Mouse (Mus musculus): ENCODE results near the gene Vasp. TPM values are rescaled to one million over a fixed set of nuclear protein-coding genes. Genes with fewer than 3 reads are reported as not detected.

Gene Vasp
- polyA plus RNA-seq, 1 experiment from 2014 or later: 109 TPM

GRCm38 (mm10) chr7:19208944-19209472, 62.6 kb downstream of the Vasp start:
- ATAC-seq: no peak
- H3K27me3 ChIP-seq (replicated peaks; ENCODE audit: insufficient read depth, low read length): no peaks in the 10 kb centered on the region
- no peaks in the 10 kb centered on the region for H3K4me1 ChIP-seq (ENCODE audit: insufficient read depth, low read depth, low read length)
- WGBS: 40% methylated on average over 7 of the region's 7 CpGs
- no peak overlapping the region for H3K4me3 ChIP-seq (ENCODE audit: low read depth, low read length)
- no peaks in the 10 kb centered on the region for H3K9me3 ChIP-seq (ENCODE audit: low read length)
- no peak overlapping the region for H3K27ac ChIP-seq (ENCODE audit: low read length)
- H3K36me3 ChIP-seq (ENCODE audit: insufficient read depth, low read length): peaks cover 4% of the 10 kb centered on the region; the same call in 1 of the 2 replicates
- peak; percentile 65 for DNase-seq (ENCODE audit: low spot score)
- TF ChIP-seq EP300 (IDR thresholded peaks at IDR 0.05): no peak
- peak; percentile 95 for TF ChIP-seq CTCF (IDR thresholded peaks at IDR 0.05)
- no peak overlapping the region for H3K4me2 ChIP-seq (replicated peaks; ENCODE audit: low read depth, low read length)
- H3K9ac ChIP-seq (replicated peaks; ENCODE audit: low read depth): no peak overlapping the region

GRCm38 (mm10) chr7:19208201-19208910, 63.3 kb downstream of the Vasp start:
- no peak for ATAC-seq
- H3K9me3 ChIP-seq (ENCODE audit: low read length): no peaks in the 10 kb centered on the region
- H3K27me3 ChIP-seq (replicated peaks; ENCODE audit: insufficient read depth, low read length): no peaks in the 10 kb centered on the region
- no peak for TF ChIP-seq CTCF (IDR thresholded peaks at IDR 0.05)
- no peak for TF ChIP-seq EP300 (IDR thresholded peaks at IDR 0.05)
- no peak overlapping the region for H3K27ac ChIP-seq (ENCODE audit: low read length)
- no peak overlapping the region for H3K4me2 ChIP-seq (replicated peaks; ENCODE audit: low read depth, low read length)
- WGBS: 76% methylated on average over 13 of the region's 13 CpGs
- no peaks in the 10 kb centered on the region for H3K4me1 ChIP-seq (ENCODE audit: insufficient read depth, low read depth, low read length)
- DNase-seq (ENCODE audit: low spot score): no peak
- H3K36me3 ChIP-seq (ENCODE audit: insufficient read depth, low read length): peaks cover 4% of the 10 kb centered on the region; the same call in 1 of the 2 replicates
- H3K4me3 ChIP-seq (ENCODE audit: low read depth, low read length): no peak overlapping the region
- H3K9ac ChIP-seq (replicated peaks; ENCODE audit: low read depth): no peak overlapping the region

Other genes starting within 250 kb of the Vasp start
- gene Foxa3, start 248.3 kb downstream of the Vasp start, polyA plus RNA-seq (2015; fragmentation: Nextera tagmentation; extraction: Ambion mirVana): 0.49 and 0.70 TPM in 2 replicates
- gene Sympk, start 247.4 kb downstream of the Vasp start, polyA plus RNA-seq (2015; fragmentation: Nextera tagmentation; extraction: Ambion mirVana): 10.4 and 11.8 TPM in 2 replicates
- not detected in 2 replicates for gene Rsph6a, start 217.1 kb downstream of the Vasp start, polyA plus RNA-seq (2015; fragmentation: Nextera tagmentation; extraction: Ambion mirVana)
- gene Dmwd, start 195.6 kb downstream of the Vasp start, polyA plus RNA-seq (2015; fragmentation: Nextera tagmentation; extraction: Ambion mirVana): 9.7 and 12.0 TPM in 2 replicates
- 11.5 and 14.7 TPM in 2 replicates for gene Dmpk, start 188.0 kb downstream of the Vasp start, polyA plus RNA-seq (2015; fragmentation: Nextera tagmentation; extraction: Ambion mirVana)
- gene Six5, start 177.2 kb downstream of the Vasp start, polyA plus RNA-seq (2015; fragmentation: Nextera tagmentation; extraction: Ambion mirVana): 4.2 and 4.7 TPM in 2 replicates
- 0.20 and 0.23 TPM in 2 replicates for gene Gm4969, start 153.4 kb downstream of the Vasp start, polyA plus RNA-seq (2015; fragmentation: Nextera tagmentation; extraction: Ambion mirVana)
- 9.9 and 10.1 TPM in 2 replicates for gene Fbxo46, start 152.0 kb downstream of the Vasp start, polyA plus RNA-seq (2015; fragmentation: Nextera tagmentation; extraction: Ambion mirVana)
- gene Qpctl, start 122.5 kb downstream of the Vasp start, polyA plus RNA-seq (2015; fragmentation: Nextera tagmentation; extraction: Ambion mirVana): 14.1 and 14.5 TPM in 2 replicates
- gene Snrpd2, start 122.1 kb downstream of the Vasp start, polyA plus RNA-seq (2015; fragmentation: Nextera tagmentation; extraction: Ambion mirVana): 63.2 and 65.2 TPM in 2 replicates
- gene Gipr, start 105.7 kb downstream of the Vasp start, polyA plus RNA-seq (2015; fragmentation: Nextera tagmentation; extraction: Ambion mirVana): 0.80 and 1.0 TPM in 2 replicates
- 17.9 and 21.7 TPM in 2 replicates for gene Eml2, start 95.4 kb downstream of the Vasp start, polyA plus RNA-seq (2015; fragmentation: Nextera tagmentation; extraction: Ambion mirVana)
- 2.7 and 3.1 TPM in 2 replicates for gene Gpr4, start 59.3 kb downstream of the Vasp start, polyA plus RNA-seq (2015; fragmentation: Nextera tagmentation; extraction: Ambion mirVana)
- gene Opa3, start 43.5 kb downstream of the Vasp start, polyA plus RNA-seq (2015; fragmentation: Nextera tagmentation; extraction: Ambion mirVana): 18.8 and 19.0 TPM in 2 replicates
- not detected in 2 replicates for gene Ppm1n, start 8.2 kb upstream of the Vasp start, polyA plus RNA-seq (2015; fragmentation: Nextera tagmentation; extraction: Ambion mirVana)
- 23.8 and 26.6 TPM in 2 replicates for gene Rtn2, start 10.8 kb upstream of the Vasp start, polyA plus RNA-seq (2015; fragmentation: Nextera tagmentation; extraction: Ambion mirVana)
- 0.17 and 0.44 TPM in 2 replicates for gene Fosb, start 38.2 kb upstream of the Vasp start, polyA plus RNA-seq (2015; fragmentation: Nextera tagmentation; extraction: Ambion mirVana)
- gene Ercc1, start 73.0 kb upstream of the Vasp start, polyA plus RNA-seq (2015; fragmentation: Nextera tagmentation; extraction: Ambion mirVana): 51.0 and 57.8 TPM in 2 replicates
- 6.5 and 7.6 TPM in 2 replicates for gene Cd3eap, start 87.7 kb upstream of the Vasp start, polyA plus RNA-seq (2015; fragmentation: Nextera tagmentation; extraction: Ambion mirVana)
- 4.1 and 4.2 TPM in 2 replicates for gene Ppp1r13l, start 87.9 kb upstream of the Vasp start, polyA plus RNA-seq (2015; fragmentation: Nextera tagmentation; extraction: Ambion mirVana)
- gene Ercc2, start 110.2 kb upstream of the Vasp start, polyA plus RNA-seq (2015; fragmentation: Nextera tagmentation; extraction: Ambion mirVana): 8.9 and 9.4 TPM in 2 replicates
- 28.1 and 31.4 TPM in 2 replicates for gene Klc3, start 132.3 kb upstream of the Vasp start, polyA plus RNA-seq (2015; fragmentation: Nextera tagmentation; extraction: Ambion mirVana)
- 34.0 and 42.4 TPM in 2 replicates for gene Ckm, start 133.0 kb upstream of the Vasp start, polyA plus RNA-seq (2015; fragmentation: Nextera tagmentation; extraction: Ambion mirVana)
- 7.4 and 7.9 TPM in 2 replicates for gene Mark4, start 187.0 kb upstream of the Vasp start, polyA plus RNA-seq (2015; fragmentation: Nextera tagmentation; extraction: Ambion mirVana)
- 1.1 and 1.4 TPM in 2 replicates for gene Exoc3l2, start 191.5 kb upstream of the Vasp start, polyA plus RNA-seq (2015; fragmentation: Nextera tagmentation; extraction: Ambion mirVana)
- gene Bloc1s3, start 236.6 kb upstream of the Vasp start, polyA plus RNA-seq (2015; fragmentation: Nextera tagmentation; extraction: Ambion mirVana): 2.6 and 3.0 TPM in 2 replicates
- 85.5 and 91.9 TPM in 2 replicates for gene Trappc6a, start 236.6 kb upstream of the Vasp start, polyA plus RNA-seq (2015; fragmentation: Nextera tagmentation; extraction: Ambion mirVana)
- 0.05 and 0.15 TPM in 2 replicates for gene Nkpd1, start 246.0 kb upstream of the Vasp start, polyA plus RNA-seq (2015; fragmentation: Nextera tagmentation; extraction: Ambion mirVana)

Data from lung, postnatal 0 days (tissue).